Mouse (Mus musculus) MEL (cell line): ENCODE data around the gene Elf5. TPM values are rescaled to one million over a fixed set of nuclear protein-coding genes. Genes with fewer than 3 reads are reported as not detected.

Source experiments
- DNase-seq: peaks from one replicate; pipeline ENCODE4 v3.0.0; 2011; ENCODE audit warnings: low read depth, low spot score
- H3K27ac ChIP-seq: 2 replicates; pipeline ENCODE4 v1.5.1; 2012; ENCODE audit warnings: low read depth, mild to moderate bottlenecking, control low read depth, low read length, moderate library complexity; ENCODE audit not compliant: control insufficient read depth
- H3K27me3 ChIP-seq, 2 experiments: fragments of 150-350 bp in 1 of 2; sonication (generic) in 1 of 2; 2 replicates each; pipeline ENCODE4 v1.6.1; 2012; ENCODE audit warnings: low read length in 2 of 2, mild to moderate bottlenecking in 2 of 2, improper control_type of control experiment in 1 of 2, moderate library complexity in 1 of 2; ENCODE audit not compliant: insufficient read depth in 2 of 2, control insufficient read depth in 1 of 2
- H3K36me3 ChIP-seq, 2 experiments: 2 replicates each; pipeline ENCODE4 v1.6.1; 2012 to 2014; ENCODE audit warnings: low read length in 2 of 2, improper control_type of control experiment in 1 of 2, inconsistent platforms in 1 of 2, mild to moderate bottlenecking in 1 of 2; ENCODE audit not compliant: insufficient read depth in 2 of 2, control insufficient read depth in 1 of 2
- H3K4me1 ChIP-seq, 2 experiments: fragments of 150-350 bp in 1 of 2; sonication (generic) in 1 of 2; 2 replicates each; pipeline ENCODE4 v1.6.1; 2012; ENCODE audit warnings: low read length in 2 of 2, improper control_type of control experiment in 1 of 2, mild to moderate bottlenecking in 1 of 2; ENCODE audit not compliant: insufficient read depth in 2 of 2, control insufficient read depth in 1 of 2
- H3K4me3 ChIP-seq, 2 experiments: fragments of 150-350 bp in 1 of 2; sonication (generic) in 1 of 2; 2 replicates each; pipeline ENCODE4 v1.5.1; 2012; ENCODE audit warnings: low read depth in 2 of 2, low read length in 2 of 2, mild to moderate bottlenecking in 2 of 2, moderate library complexity in 2 of 2, control low read depth in 1 of 2, improper control_type of control experiment in 1 of 2; ENCODE audit not compliant: control insufficient read depth in 1 of 2, insufficient read depth in 1 of 2
- H3K79me2 ChIP-seq: 2 replicates; pipeline ENCODE4 v1.6.1; 2012; ENCODE audit warnings: mild to moderate bottlenecking, low read length, moderate library complexity; ENCODE audit not compliant: control insufficient read depth, poor library complexity, insufficient read depth
- H3K9ac ChIP-seq: 2 replicates; pipeline ENCODE4 v1.6.1; 2012; ENCODE audit warnings: low read depth, mild to moderate bottlenecking, control low read depth, low read length, moderate library complexity; ENCODE audit not compliant: control insufficient read depth, poor library complexity, severe bottlenecking
- H3K9me3 ChIP-seq: fragments of 150-350 bp; sonication (generic); replicated peaks from 2 replicates; pipeline ENCODE4 v1.6.1; 2012; ENCODE audit warnings: mild to moderate bottlenecking, low read length, improper control_type of control experiment, moderate library complexity; ENCODE audit not compliant: insufficient read depth
- CHD2 ChIP-seq: IDR thresholded peaks from 2 replicates; pipeline ENCODE4 v1.6.1; 2011; ENCODE audit warnings: low read length, improper control_type of control experiment
- E2F4 ChIP-seq: IDR thresholded peaks from 2 replicates; pipeline ENCODE4 v1.6.1; 2011; ENCODE audit warnings: low read depth, low read length, improper control_type of control experiment, borderline replicate concordance
- ETS1 ChIP-seq: IDR thresholded peaks from 2 replicates; pipeline ENCODE4 v1.6.1; 2012; ENCODE audit warnings: low read depth, mild to moderate bottlenecking, inconsistent platforms, low read length, improper control_type of control experiment, moderate library complexity
- GATA1 ChIP-seq: IDR thresholded peaks from 2 replicates; pipeline ENCODE4 v1.6.1; 2011; ENCODE audit warnings: low read depth, low read length, improper control_type of control experiment
- HCFC1 ChIP-seq: IDR thresholded peaks from 2 replicates; pipeline ENCODE4 v1.6.1; 2012; ENCODE audit warnings: low read depth, mild to moderate bottlenecking, inconsistent platforms, low read length, improper control_type of control experiment, moderate library complexity
- JUND ChIP-seq: IDR thresholded peaks from 2 replicates; pipeline ENCODE4 v1.6.1; 2011; ENCODE audit warnings: low read depth, mild to moderate bottlenecking, improper control_type of control experiment, low read length
- MAFK ChIP-seq: IDR thresholded peaks from 2 replicates; pipeline ENCODE4 v1.6.1; 2011; ENCODE audit warnings: low read depth, mild to moderate bottlenecking, low read length, improper control_type of control experiment, borderline replicate concordance
- MAZ ChIP-seq: IDR thresholded peaks from 2 replicates; pipeline ENCODE4 v1.6.1; 2012; ENCODE audit warnings: low read depth, mild to moderate bottlenecking, inconsistent platforms, low read length, improper control_type of control experiment
- MEF2A ChIP-seq: IDR thresholded peaks from 2 replicates; pipeline ENCODE4 v1.6.1; 2014; ENCODE audit warnings: low read depth, mild to moderate bottlenecking, inconsistent platforms, low read length, improper control_type of control experiment; ENCODE audit not compliant: poor library complexity, insufficient replicate concordance, severe bottlenecking; ENCODE audit errors: extremely low read depth
- MXI1 ChIP-seq: IDR thresholded peaks from 2 replicates; pipeline ENCODE4 v1.6.1; 2011; ENCODE audit warnings: mild to moderate bottlenecking, low read depth, low read length, improper control_type of control experiment
- MYB ChIP-seq: IDR thresholded peaks from 2 replicates; pipeline ENCODE4 v1.6.1; 2011; ENCODE audit warnings: mild to moderate bottlenecking, low read depth, low read length, improper control_type of control experiment
- MYC ChIP-seq: IDR thresholded peaks from 2 replicates; pipeline ENCODE4 v1.6.1; 2011; ENCODE audit warnings: low read depth, mild to moderate bottlenecking, low read length, improper control_type of control experiment, moderate library complexity
- NELFE ChIP-seq: IDR thresholded peaks from 2 replicates; pipeline ENCODE4 v1.6.1; 2011; ENCODE audit warnings: low read depth, low read length, improper control_type of control experiment
- NRF1 ChIP-seq: IDR thresholded peaks from 2 replicates; pipeline ENCODE4 v1.6.1; 2014; ENCODE audit warnings: low read depth, mild to moderate bottlenecking, inconsistent platforms, low read length, improper control_type of control experiment, moderate library complexity; ENCODE audit not compliant: poor library complexity, insufficient read depth, severe bottlenecking
- POLR2A ChIP-seq, 2 experiments: IDR thresholded peaks; 2 replicates each; pipeline ENCODE4 v1.6.1; 2011 to 2012; ENCODE audit warnings: low read length in 2 of 2, mild to moderate bottlenecking in 2 of 2, control low read depth in 1 of 2, improper control_type of control experiment in 1 of 2, low read depth in 1 of 2, moderate library complexity in 1 of 2; ENCODE audit not compliant: control insufficient read depth in 1 of 2, insufficient read depth in 1 of 2, poor library complexity in 1 of 2
- POLR2AphosphoS2 ChIP-seq: IDR thresholded peaks from 2 replicates; pipeline ENCODE4 v1.6.1; 2011; ENCODE audit warnings: low read length, improper control_type of control experiment
- POLR2AphosphoS5 ChIP-seq: IDR thresholded peaks from 2 replicates; pipeline ENCODE4 v1.6.1; 2012; ENCODE audit warnings: low read depth, borderline replicate concordance, mild to moderate bottlenecking, inconsistent platforms, low read length, moderate library complexity, mixed read lengths
- RAD21 ChIP-seq: IDR thresholded peaks from 2 replicates; pipeline ENCODE4 v1.6.1; 2011; ENCODE audit warnings: mild to moderate bottlenecking, low read depth, low read length, improper control_type of control experiment
- SMC3 ChIP-seq: IDR thresholded peaks from 2 replicates; pipeline ENCODE4 v1.6.1; 2011; ENCODE audit warnings: low read depth, low read length, improper control_type of control experiment
- TCF12 ChIP-seq: IDR thresholded peaks from 2 replicates; pipeline ENCODE4 v1.6.1; 2014; ENCODE audit warnings: low read depth, mild to moderate bottlenecking, inconsistent platforms, low read length, improper control_type of control experiment, moderate library complexity
- UBTF ChIP-seq: IDR thresholded peaks from 2 replicates; pipeline ENCODE4 v1.6.1; 2012; ENCODE audit warnings: low read depth, mild to moderate bottlenecking, inconsistent platforms, low read length, improper control_type of control experiment, moderate library complexity, borderline replicate concordance; ENCODE audit not compliant: insufficient read depth
- ZC3H11A ChIP-seq: IDR thresholded peaks from 2 replicates; pipeline ENCODE4 v1.6.1; 2012; ENCODE audit warnings: low read depth, mild to moderate bottlenecking, inconsistent platforms, low read length, improper control_type of control experiment
- ZKSCAN1 ChIP-seq: IDR thresholded peaks from 2 replicates; pipeline ENCODE4 v1.6.1; 2012; ENCODE audit warnings: low read depth, mild to moderate bottlenecking, inconsistent platforms, low read length, improper control_type of control experiment, moderate library complexity
- ZNF384 ChIP-seq: IDR thresholded peaks from 2 replicates; pipeline ENCODE4 v1.6.1; 2012; ENCODE audit warnings: low read depth, mild to moderate bottlenecking, inconsistent platforms, low read length, improper control_type of control experiment
- polyA plus RNA-seq, 2 experiments: library from polyadenylated mRNA; stranded (reverse) in 1 of 2; unstranded in 1 of 2; fragments of >175 nt in 1 of 2; fragments of >200 nt in 1 of 2; gene quantifications; 2 replicates each; pipeline versions ENCODE4 v1.2.1 to v1.2.4; 2012; ENCODE audit warnings: low replicate concordance in 2 of 2, low read depth in 1 of 2; ENCODE audit not compliant: insufficient read length in 2 of 2, insufficient read depth in 1 of 2, missing spikeins in 1 of 2
- total RNA-seq: library from RNA; depleted of rRNA; stranded (reverse); fragments of 300-350 nt; gene quantifications from 2 replicates; pipeline ENCODE4 v1.2.3, GENCODE M21; 2012

The Elf5 gene
- total and polyA plus RNA-seq, 3 experiments: 0.07 TPM; not detected in 2

DNA sequence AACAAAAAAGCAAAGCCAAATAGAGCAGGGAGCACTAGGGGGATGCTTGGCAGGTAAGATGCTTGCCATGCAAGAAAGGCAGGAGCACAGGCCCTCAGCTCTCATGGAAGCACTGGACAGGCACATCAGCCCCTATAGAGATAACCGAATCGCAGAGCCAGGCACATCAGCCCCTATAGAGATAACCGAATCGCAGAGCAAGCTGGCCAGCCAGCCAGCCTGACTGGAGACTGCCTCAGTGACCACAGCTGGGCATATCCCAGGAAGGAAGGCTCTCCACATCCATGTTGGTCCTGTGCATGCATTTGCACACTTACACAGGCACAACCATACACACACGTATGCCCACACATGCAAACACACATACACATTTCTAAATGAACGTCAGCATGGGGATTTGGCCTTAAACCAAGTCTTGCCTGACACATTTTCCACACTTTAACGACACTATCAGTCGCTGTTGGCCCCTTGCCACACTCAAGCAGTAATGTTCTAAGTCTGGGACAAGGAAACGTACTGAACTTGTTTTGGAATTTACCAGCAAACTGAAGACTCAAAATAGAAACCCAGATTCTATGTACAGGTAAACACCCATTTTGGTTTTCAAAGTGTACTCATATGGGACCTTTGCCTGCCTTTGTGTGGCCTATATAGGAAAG lies 31.9 kb upstream of the Elf5 start:
- H3K79me2 ChIP-seq: no peaks in the 10 kb centered on the region; the same call in 1 of the 2 replicates
- H3K27ac ChIP-seq: no peak overlapping the region
- H3K36me3 ChIP-seq: no peaks in the 10 kb centered on the region
- H3K4me3 ChIP-seq: no peak overlapping the region
- DNase-seq: peak; percentile 18
- H3K9ac ChIP-seq: no peak overlapping the region
- H3K27me3 ChIP-seq: peaks cover 10 to 14% of the 10 kb centered on the region in 2 experiments
- TF ChIP-seq TCF12 (no peak), HCFC1 (no peak), RAD21 (no peak), CHD2 (no peak), POLR2AphosphoS2 (no peak), NELFE (no peak), MAFK (no peak), E2F4 (no peak), MAZ (no peak), GATA1 (no peak), ETS1 (no peak), MYB (no peak)
- H3K4me1 ChIP-seq: 0 out of 4 replicates have a peak, but pooled peaks cover 0 to 4% of the 10 kb centered on the region in 2 experiments
- no peaks in the 10 kb centered on the region for H3K9me3 ChIP-seq

DNA sequence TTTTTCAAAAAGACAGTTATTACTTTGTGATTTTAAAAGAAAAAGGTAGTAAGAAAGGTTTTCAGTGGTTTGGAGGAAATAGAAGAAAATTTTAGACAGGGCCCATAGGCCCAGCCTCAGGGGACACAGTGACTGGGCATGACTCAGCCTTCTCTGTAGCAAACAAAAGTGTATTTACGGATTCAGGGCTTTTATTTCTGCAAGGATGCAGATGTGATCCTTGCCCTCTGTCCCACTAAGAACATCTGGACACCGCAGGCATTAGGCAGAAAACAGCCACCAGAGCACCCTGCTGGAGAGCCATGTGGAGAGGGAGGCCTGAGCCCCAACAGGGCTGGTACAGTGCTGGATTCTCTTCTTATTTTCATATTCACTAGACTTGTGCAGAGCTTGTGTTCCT lies 29.3 kb upstream of the Elf5 start:
- peaks cover under 1 to 5% of the 10 kb centered on the region in 2 experiments; a peak in 3 of 4 replicates for H3K27me3 ChIP-seq
- H3K36me3 ChIP-seq: no peaks in the 10 kb centered on the region
- no peak for DNase-seq
- 0 out of 4 replicates have a peak, but pooled peaks cover 0 to 4% of the 10 kb centered on the region in 2 experiments for H3K4me1 ChIP-seq
- no peak overlapping the region for H3K27ac ChIP-seq
- no peaks in the 10 kb centered on the region for H3K9me3 ChIP-seq
- H3K4me3 ChIP-seq: no peak overlapping the region
- H3K79me2 ChIP-seq: no peaks in the 10 kb centered on the region; the same call in 1 of the 2 replicates
- TF ChIP-seq ZKSCAN1: no peak
- TF ChIP-seq SMC3: no peak
- no peak for TF ChIP-seq POLR2A (IDR thresholded peaks at IDR 0.05; ENCODE audit: control insufficient read depth in 1 of 2, insufficient read depth in 1 of 2, low read depth in 1 of 2, low read length in 2 of 2, poor library complexity in 1 of 2)
- TF ChIP-seq ZC3H11A: no peak
- no peak for TF ChIP-seq MXI1
- no peak for TF ChIP-seq UBTF
- no peak for TF ChIP-seq MEF2A
- TF ChIP-seq HCFC1: no peak
- TF ChIP-seq POLR2AphosphoS5: no peak
- TF ChIP-seq ZNF384: no peak
- TF ChIP-seq NRF1: no peak
- no peak for TF ChIP-seq MYC
- TF ChIP-seq RAD21: no peak
- TF ChIP-seq NELFE: no peak
- TF ChIP-seq TCF12: no peak
- no peak for TF ChIP-seq JUND
- TF ChIP-seq MAZ: no peak
- H3K9ac ChIP-seq: no peak overlapping the region
